ENCODE assay signal across 12 mouse cellular contexts in the genomic region with DNA sequence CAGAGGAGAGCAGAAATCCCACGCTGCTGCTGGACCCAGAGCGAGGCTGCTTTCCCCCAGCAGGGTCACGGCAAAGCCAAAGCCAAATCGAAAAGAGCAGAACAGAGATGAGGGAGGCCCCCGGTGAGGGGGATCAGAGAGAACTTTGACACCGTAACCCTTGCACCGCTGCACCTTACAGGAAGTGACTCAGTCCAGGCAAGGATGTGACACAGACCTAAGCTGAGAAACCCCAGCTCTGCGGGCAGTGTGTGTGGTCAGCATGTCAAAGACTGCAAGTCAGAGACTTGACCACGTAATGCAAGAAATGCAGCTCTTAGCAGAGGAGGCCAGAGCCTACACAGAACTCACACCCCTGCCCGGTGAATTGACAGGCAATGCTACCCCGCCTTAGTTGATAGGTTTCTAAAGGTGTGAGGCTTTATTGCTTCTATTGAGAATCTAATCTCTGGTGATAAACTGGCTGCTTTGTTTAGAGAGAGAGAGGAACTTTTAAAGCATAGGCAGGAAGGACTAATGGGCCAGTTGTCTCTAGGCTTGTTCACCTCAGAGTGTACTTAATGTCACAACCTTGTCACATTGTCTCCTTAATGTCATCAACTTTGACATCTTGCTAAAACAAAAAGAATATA. TPM values are rescaled to one million over a fixed set of nuclear protein-coding genes. Genes with fewer than 3 reads are reported as not detected.
DNase-seq lines count a peak whose midpoint lies in the region; ATAC-seq and TF ChIP-seq lines count a peak whose summit lies in the region.
"Had no signal": no experiment of that assay in that cellular context is flagged by ENCODE, and none has a peak within 500 bp of the region (broad histone marks: within the 10 kb centered on the region; RNA-seq: fewer than 3 reads in every experiment).

No protein-coding gene starts in this region.

- 65% methylated on average over 11 of the region's 11 CpGs for WGBS in hindbrain, embryonic 10.5 days

- H3K4me1 ChIP-seq in hindbrain, embryonic 10.5 days (replicated peaks), result peaks cover 9% of the 10 kb centered on the region; the same call in 1 of the 2 replicates

- no peaks in the 10 kb centered on the region for H3K79me2 ChIP-seq in myocyte (ENCODE audit: control insufficient read depth, insufficient read depth)

- no peak overlapping the region for H3ac ChIP-seq in myocyte (ENCODE audit: control insufficient read depth, insufficient read length)

- H3K4me3 ChIP-seq in myocyte, result no peak overlapping the region
- no peak overlapping the region for H3K4me3 ChIP-seq in hindbrain, embryonic 10.5 days

- ATAC-seq in common myeloid progenitor, adult 5-6 weeks (replicated peaks; ENCODE audit: low read depth, poor library complexity, severe bottlenecking), result peak; percentile 69
- ATAC-seq: hindbrain, postnatal 0 days had no signal

- H3K27ac ChIP-seq in hindbrain, embryonic 10.5 days, result no peak overlapping the region
- H3K27ac ChIP-seq: hindbrain, postnatal 0 days had no signal

- H3K36me3 ChIP-seq in myocyte (ENCODE audit: control insufficient read depth, insufficient read depth), result no peaks in the 10 kb centered on the region
- H3K36me3 ChIP-seq in hindbrain, embryonic 10.5 days, result no peaks in the 10 kb centered on the region

- H3K9me3 ChIP-seq in hindbrain, embryonic 10.5 days, result no peaks in the 10 kb centered on the region

- TF ChIP-seq POLR2A in myocyte (IDR thresholded peaks at IDR 0.05; ENCODE audit: insufficient read length, low read depth), result no peak

- peak; percentile 20 for DNase-seq in kidney, postnatal 10 days
- no peak for DNase-seq in kidney, postnatal 36 days
- DNase-seq in 416B (ENCODE audit: low read depth), result peak; percentile 94
- DNase-seq in hindbrain, embryonic 10.5 days (ENCODE audit: low spot score), result no peak
- DNase-seq in retina, embryonic 14.5 days (ENCODE audit: low spot score), result no peak
- no peak for DNase-seq in embryo, embryonic 9.5 days (ENCODE audit: extremely low spot score)
- DNase-seq: cerebellum, postnatal 14 days; lung, adult 2 months; retina, postnatal 1 day had no signal

- peak overlapping the region; percentile 35 for H3K4me2 ChIP-seq in myocyte (ENCODE audit: low read depth)

- no peaks in the 10 kb centered on the region for H3K27me3 ChIP-seq in myocyte (ENCODE audit: control insufficient read depth, insufficient read depth, insufficient read length)
- peaks cover 4% of the 10 kb centered on the region; the same call in 1 of the 2 replicates for H3K27me3 ChIP-seq in hindbrain, embryonic 10.5 days (ENCODE audit: insufficient read depth, poor library complexity, severe bottlenecking)

TF ChIP-seq in myocyte, 11 proteins besides CTCF, POLR2A, EP300 and RAD21:
- TF ChIP-seq MYOG (IDR thresholded peaks at IDR 0.05; ENCODE audit: control insufficient read depth in 1 of 3, insufficient read depth in 1 of 3, insufficient read length in 2 of 3, low read depth in 2 of 3), result no peak
- TF ChIP-seq SRF (IDR thresholded peaks at IDR 0.05; ENCODE audit: control insufficient read depth, insufficient read length, low read depth), result no peak

RNA-seq across cellular contexts. Expression of a gene that starts 32.5 kb away (rescaled TPM):
- not detected in 2 replicates for total RNA-seq in common myeloid progenitor, adult 5-6 weeks (2017)
- not detected for polyA plus RNA-seq in myocyte (2012; fragmentation: generic; extraction: Trizol)
- polyA plus RNA-seq in hindbrain, embryonic 10.5 days (2016; fragmentation: Nextera tagmentation; extraction: Ambion mirVana), result 0.60 and 0.96 TPM in 2 replicates

Comparison
In these comparisons a context has a peak if more than half of its experiments do, and no peak if none do; other contexts are left out.
1. DNase-seq: peak in kidney, postnatal 10 days (single experiment) and 416B (single experiment); none in kidney, postnatal 36 days (0 of 2), hindbrain, embryonic 10.5 days (single experiment), retina, embryonic 14.5 days (single experiment) and embryo, embryonic 9.5 days (single experiment).